Mouse (Mus musculus): Measurements from ENCODE around the gene Dis3l2. TPM values are rescaled to one million over a fixed set of nuclear protein-coding genes. Genes with fewer than 3 reads are reported as not detected.

Gene Dis3l2
- polyA plus RNA-seq, 1 experiment from 2014 or later = 23.5 TPM

DNA sequence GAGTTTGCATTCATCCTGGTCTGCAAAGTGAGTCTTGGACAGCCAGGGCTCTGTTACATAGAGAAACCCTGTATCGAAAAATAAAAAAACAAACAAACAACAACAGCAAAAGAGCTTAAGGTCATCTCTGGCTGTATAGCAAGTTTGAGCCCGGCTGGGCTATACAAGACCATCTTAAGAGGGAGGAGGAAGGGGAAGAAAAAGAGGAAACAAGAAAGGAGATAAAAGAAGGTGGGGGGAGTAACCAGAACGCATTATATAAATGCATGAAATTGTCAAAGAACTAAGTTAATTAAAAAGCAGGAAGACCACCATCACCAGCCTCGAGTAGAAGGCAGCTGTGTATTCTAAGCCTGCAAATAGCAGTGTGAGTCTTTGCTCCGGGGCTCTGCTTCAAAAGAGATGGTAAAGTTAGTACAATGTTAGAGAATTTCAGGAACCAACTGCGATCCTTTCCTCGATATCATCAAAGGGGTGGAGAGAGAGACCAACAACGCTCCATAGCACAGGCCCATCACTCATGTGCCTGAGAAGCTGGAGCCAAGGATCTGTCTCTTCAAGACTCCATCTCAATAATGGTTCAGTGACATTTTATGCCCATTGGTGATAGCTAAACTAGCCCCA lies 355.5 kb downstream of the Dis3l2 start:
- no peak for DNase-seq (ENCODE audit: low spot score)

DNA sequence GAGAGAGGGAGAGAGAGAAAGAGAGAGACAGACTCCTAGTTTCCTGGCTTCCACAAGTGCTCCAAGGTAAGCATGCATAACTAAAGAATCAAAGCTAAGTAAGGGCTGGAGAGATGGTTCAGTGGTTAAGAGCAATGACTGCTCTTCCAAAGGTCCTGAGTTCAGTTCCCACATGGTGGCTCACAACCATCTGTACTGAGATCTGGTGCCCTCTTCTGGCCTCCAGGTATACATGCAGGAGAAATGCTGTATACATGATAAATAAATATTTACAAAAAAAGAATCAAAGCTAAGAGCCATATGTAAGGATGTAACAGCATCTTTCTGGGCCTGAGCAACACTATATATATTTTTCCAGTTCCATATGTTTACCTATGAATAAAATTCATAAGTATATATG lies 357.3 kb downstream of the Dis3l2 start:
- DNase-seq (ENCODE audit: low spot score) = no peak

DNA sequence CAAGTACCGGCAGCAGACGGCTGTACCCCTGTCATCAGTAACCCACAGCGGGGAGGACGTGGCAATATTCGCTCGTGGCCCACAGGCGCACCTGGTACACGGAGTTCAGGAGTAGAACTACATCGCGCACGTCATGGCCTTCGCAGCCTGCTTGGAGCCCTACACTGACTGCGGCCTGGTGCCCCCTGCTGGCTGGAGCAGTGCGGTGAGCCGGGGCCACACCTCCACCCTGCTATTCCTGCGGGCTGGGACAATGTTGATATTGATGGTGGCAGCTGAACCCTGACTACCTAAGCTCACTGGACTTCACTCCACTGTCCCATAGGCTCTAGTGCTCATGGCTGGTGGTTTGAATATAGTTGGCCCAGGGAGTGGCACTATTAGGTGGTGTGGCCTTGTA lies 367.1 kb downstream of the Dis3l2 start:
- DNase-seq (ENCODE audit: low spot score) = peak; percentile 34

GRCm38 (mm10) chr1:87073776-87074175 lies 370.2 kb downstream of the Dis3l2 start:
- DNase-seq (ENCODE audit: low spot score) = no peak

DNA sequence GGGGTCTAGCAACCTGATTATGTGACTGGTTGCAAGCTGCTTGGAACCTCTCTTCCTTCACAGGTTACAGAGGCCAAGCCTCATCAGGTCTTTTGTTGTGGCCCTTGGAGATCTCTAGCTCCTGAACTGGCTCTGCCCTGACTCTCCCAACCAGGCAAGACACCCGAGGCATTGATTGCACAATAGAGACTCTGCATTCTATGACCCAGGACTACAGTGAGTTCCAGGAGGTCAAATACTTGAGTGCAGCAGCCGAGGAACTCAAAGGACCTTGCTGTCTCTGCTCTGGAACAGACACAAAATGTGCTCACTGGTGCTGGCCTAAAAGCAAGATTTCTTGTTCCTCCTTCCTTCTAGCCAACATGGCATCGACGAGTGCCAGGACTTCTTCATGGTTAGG lies 382.6 kb downstream of the Dis3l2 start:
- no peak for DNase-seq (ENCODE audit: low spot score)

DNA sequence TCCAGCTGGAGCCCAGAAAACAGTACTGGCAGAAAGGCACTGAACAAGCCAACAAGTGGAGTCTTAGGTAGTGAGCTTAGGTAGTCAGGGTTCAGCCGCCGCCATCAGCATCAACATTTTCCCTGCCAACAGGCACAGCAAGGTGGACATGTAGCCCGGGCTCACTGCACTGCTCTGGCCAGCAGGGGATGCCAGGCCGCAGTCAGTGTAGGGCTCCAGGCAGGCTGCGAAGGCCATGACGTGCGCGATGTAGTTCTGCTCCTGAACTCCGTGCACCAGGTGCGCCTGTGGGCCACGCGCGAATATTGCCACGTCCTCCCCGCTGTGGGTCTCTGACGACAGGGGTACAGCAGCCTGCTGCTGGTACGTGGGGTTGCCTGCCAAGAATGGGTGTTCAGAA lies 383.4 kb downstream of the Dis3l2 start:
- DNase-seq (ENCODE audit: low spot score) = no peak

DNA sequence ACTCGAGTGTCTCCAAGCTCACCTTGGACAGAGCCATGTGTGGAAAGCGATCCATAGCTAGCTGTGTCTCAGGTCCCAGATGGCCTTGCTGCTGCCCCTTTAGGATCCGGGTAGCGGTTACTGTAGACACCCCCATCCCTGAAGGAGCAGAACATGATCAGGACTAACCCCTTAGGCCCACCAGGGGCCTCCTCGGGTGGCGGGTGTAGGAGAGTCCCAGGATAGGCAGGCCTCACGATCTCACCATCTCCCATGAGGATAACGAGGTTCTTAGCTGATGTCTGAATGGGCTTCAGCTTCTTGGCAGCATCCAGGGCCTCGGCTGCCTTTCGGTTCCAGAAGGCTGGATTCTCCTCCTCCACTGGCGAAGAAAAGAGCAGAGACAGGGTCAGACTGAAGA lies 385.6 kb downstream of the Dis3l2 start:
- DNase-seq (ENCODE audit: low spot score) = no peak

DNA sequence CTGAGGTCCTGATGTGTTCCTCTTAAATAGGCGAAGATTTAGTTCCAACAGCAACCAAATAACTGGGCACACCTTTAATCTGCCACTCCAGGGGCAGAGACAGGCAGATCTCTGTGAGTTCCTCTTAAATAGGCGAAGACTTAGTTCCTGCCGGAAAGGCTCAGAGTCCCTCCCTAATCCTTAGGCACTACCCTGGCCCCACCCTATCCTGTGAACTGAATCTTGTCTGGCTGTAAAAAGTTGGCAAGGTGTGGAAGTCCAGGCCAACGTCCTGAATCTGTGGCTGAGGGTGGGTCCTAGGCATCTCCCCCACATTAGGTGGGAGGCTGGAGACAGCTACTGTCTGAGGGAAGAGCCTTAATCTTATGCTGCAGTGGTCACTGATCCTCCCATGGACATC lies 386.2 kb downstream of the Dis3l2 start, which contains the start of gene Alppl2:
Gene Alppl2, minus strand, starts transcription at position 101 of the 400 bp plus-strand sequence.
- no peak for DNase-seq (ENCODE audit: low spot score)

DNA sequence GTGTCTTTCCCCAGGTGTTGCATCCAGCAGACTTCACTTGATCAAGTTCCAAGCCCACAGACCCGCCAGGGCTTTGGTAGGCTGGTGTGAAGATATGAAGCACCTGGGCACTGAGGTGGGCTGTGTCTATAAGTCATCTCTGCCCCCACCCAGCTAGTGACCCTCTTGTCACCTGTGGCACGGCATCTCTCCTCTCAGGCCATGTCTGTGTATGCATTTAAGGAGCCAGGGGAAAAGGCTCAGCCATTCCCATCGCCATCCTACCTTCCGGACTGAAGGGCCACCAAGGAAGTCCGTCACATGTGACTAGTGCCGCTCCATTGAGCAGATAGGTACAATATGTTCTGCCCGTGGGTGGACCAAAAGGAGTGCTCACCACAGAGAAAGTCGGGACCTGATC lies 392.0 kb downstream of the Dis3l2 start:
- DNase-seq (ENCODE audit: low spot score) = no peak

DNA sequence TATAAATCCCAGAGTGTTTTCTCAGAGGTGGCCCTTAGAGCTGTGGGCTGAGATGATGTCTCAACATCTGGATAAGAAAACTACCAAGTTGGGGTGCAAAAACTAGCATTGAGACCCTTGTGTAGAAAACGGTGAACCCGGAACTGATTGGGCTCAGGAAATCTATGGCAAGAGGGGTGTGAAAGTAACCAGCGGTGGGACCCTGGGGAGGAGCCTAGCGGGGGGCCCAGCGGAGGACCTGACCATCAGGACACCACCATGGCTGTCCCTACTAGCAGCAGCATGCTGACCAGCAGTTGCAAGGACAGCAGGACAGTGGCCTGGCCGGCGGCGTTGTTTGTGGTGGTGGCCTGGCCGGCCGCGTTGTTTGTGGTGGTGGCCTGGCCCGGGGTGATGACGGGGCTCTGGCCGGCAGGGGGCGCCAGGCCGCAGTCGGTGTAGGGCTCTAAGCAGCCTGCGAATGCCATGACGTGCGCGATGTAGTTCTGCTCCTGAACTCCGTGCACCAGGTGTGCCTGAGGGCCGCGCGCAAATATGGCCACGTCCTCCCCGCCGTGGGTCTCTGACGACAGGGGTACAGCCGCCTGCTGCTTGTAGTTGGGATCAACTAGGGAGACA lies 394.9 kb downstream of the Dis3l2 start:
- peak; percentile 40 for DNase-seq (ENCODE audit: low spot score)

Other genes with a start within 250 kb of the Dis3l2 start
- gene Ptma, start 177.1 kb upstream of the Dis3l2 start, polyA plus RNA-seq (2015; fragmentation: Nextera tagmentation; extraction: Ambion mirVana) = 3,795 and 4,477 TPM in 2 replicates
- 52.2 and 55.4 TPM in 2 replicates for gene Pde6d, start 121.2 kb upstream of the Dis3l2 start, polyA plus RNA-seq (2015; fragmentation: Nextera tagmentation; extraction: Ambion mirVana)
- 35.2 and 36.5 TPM in 2 replicates for gene Cops7b, start 120.9 kb upstream of the Dis3l2 start, polyA plus RNA-seq (2015; fragmentation: Nextera tagmentation; extraction: Ambion mirVana)
- gene Nppc, start 33.2 kb upstream of the Dis3l2 start, polyA plus RNA-seq (2015; fragmentation: Nextera tagmentation; extraction: Ambion mirVana) = 0.93 and 1.1 TPM in 2 replicates